Mouse (Mus musculus) MEL (cell line): Measurements from ENCODE around the gene Macrod1. TPM values are rescaled to one million over a fixed set of nuclear protein-coding genes. Genes with fewer than 3 reads are reported as not detected.

ENCODE experiments used
- DNase-seq: peaks from one replicate; pipeline ENCODE4 v3.0.0; 2011; ENCODE audit warnings: low read depth, low spot score
- H3K27ac ChIP-seq: 2 replicates; pipeline ENCODE4 v1.5.1; 2012; ENCODE audit warnings: low read depth, mild to moderate bottlenecking, control low read depth, low read length, moderate library complexity; ENCODE audit not compliant: control insufficient read depth
- H3K27me3 ChIP-seq, 2 experiments: fragments of 150-350 bp in 1 of 2; sonication (generic) in 1 of 2; 2 replicates each; pipeline ENCODE4 v1.6.1; 2012; ENCODE audit warnings: low read length in 2 of 2, mild to moderate bottlenecking in 2 of 2, improper control_type of control experiment in 1 of 2, moderate library complexity in 1 of 2; ENCODE audit not compliant: insufficient read depth in 2 of 2, control insufficient read depth in 1 of 2
- H3K36me3 ChIP-seq, 2 experiments: 2 replicates each; pipeline ENCODE4 v1.6.1; 2012 to 2014; ENCODE audit warnings: low read length in 2 of 2, improper control_type of control experiment in 1 of 2, inconsistent platforms in 1 of 2, mild to moderate bottlenecking in 1 of 2; ENCODE audit not compliant: insufficient read depth in 2 of 2, control insufficient read depth in 1 of 2
- H3K4me1 ChIP-seq, 2 experiments: fragments of 150-350 bp in 1 of 2; sonication (generic) in 1 of 2; 2 replicates each; pipeline ENCODE4 v1.6.1; 2012; ENCODE audit warnings: low read length in 2 of 2, improper control_type of control experiment in 1 of 2, mild to moderate bottlenecking in 1 of 2; ENCODE audit not compliant: insufficient read depth in 2 of 2, control insufficient read depth in 1 of 2
- H3K4me3 ChIP-seq, 2 experiments: fragments of 150-350 bp in 1 of 2; sonication (generic) in 1 of 2; 2 replicates each; pipeline ENCODE4 v1.5.1; 2012; ENCODE audit warnings: low read depth in 2 of 2, low read length in 2 of 2, mild to moderate bottlenecking in 2 of 2, moderate library complexity in 2 of 2, control low read depth in 1 of 2, improper control_type of control experiment in 1 of 2; ENCODE audit not compliant: control insufficient read depth in 1 of 2, insufficient read depth in 1 of 2
- H3K79me2 ChIP-seq: 2 replicates; pipeline ENCODE4 v1.6.1; 2012; ENCODE audit warnings: mild to moderate bottlenecking, low read length, moderate library complexity; ENCODE audit not compliant: control insufficient read depth, poor library complexity, insufficient read depth
- H3K9ac ChIP-seq: 2 replicates; pipeline ENCODE4 v1.6.1; 2012; ENCODE audit warnings: low read depth, mild to moderate bottlenecking, control low read depth, low read length, moderate library complexity; ENCODE audit not compliant: control insufficient read depth, poor library complexity, severe bottlenecking
- H3K9me3 ChIP-seq: fragments of 150-350 bp; sonication (generic); replicated peaks from 2 replicates; pipeline ENCODE4 v1.6.1; 2012; ENCODE audit warnings: mild to moderate bottlenecking, low read length, improper control_type of control experiment, moderate library complexity; ENCODE audit not compliant: insufficient read depth
- CHD2 ChIP-seq: IDR thresholded peaks from 2 replicates; pipeline ENCODE4 v1.6.1; 2011; ENCODE audit warnings: low read length, improper control_type of control experiment
- E2F4 ChIP-seq: IDR thresholded peaks from 2 replicates; pipeline ENCODE4 v1.6.1; 2011; ENCODE audit warnings: low read depth, low read length, improper control_type of control experiment, borderline replicate concordance
- ELF1 ChIP-seq: IDR thresholded peaks from 2 replicates; pipeline ENCODE4 v1.6.1; 2014; ENCODE audit warnings: low read depth, mild to moderate bottlenecking, inconsistent platforms, low read length, improper control_type of control experiment, moderate library complexity
- EP300 ChIP-seq, 2 experiments: IDR thresholded peaks; 2 replicates each; pipeline ENCODE4 v1.6.1; 2011; ENCODE audit warnings: improper control_type of control experiment in 2 of 2, low read length in 2 of 2, low read depth in 1 of 2, mild to moderate bottlenecking in 1 of 2
- GABPA ChIP-seq: IDR thresholded peaks from 2 replicates; pipeline ENCODE4 v1.6.1; 2012; ENCODE audit warnings: low read depth, mild to moderate bottlenecking, inconsistent platforms, low read length, improper control_type of control experiment, moderate library complexity
- GATA1 ChIP-seq: IDR thresholded peaks from 2 replicates; pipeline ENCODE4 v1.6.1; 2011; ENCODE audit warnings: low read depth, low read length, improper control_type of control experiment
- HCFC1 ChIP-seq: IDR thresholded peaks from 2 replicates; pipeline ENCODE4 v1.6.1; 2012; ENCODE audit warnings: low read depth, mild to moderate bottlenecking, inconsistent platforms, low read length, improper control_type of control experiment, moderate library complexity
- MAX ChIP-seq: IDR thresholded peaks from 2 replicates; pipeline ENCODE4 v1.6.1; 2011; ENCODE audit warnings: low read length, improper control_type of control experiment
- MAZ ChIP-seq: IDR thresholded peaks from 2 replicates; pipeline ENCODE4 v1.6.1; 2012; ENCODE audit warnings: low read depth, mild to moderate bottlenecking, inconsistent platforms, low read length, improper control_type of control experiment
- MEF2A ChIP-seq: IDR thresholded peaks from 2 replicates; pipeline ENCODE4 v1.6.1; 2014; ENCODE audit warnings: low read depth, mild to moderate bottlenecking, inconsistent platforms, low read length, improper control_type of control experiment; ENCODE audit not compliant: poor library complexity, insufficient replicate concordance, severe bottlenecking; ENCODE audit errors: extremely low read depth
- MXI1 ChIP-seq: IDR thresholded peaks from 2 replicates; pipeline ENCODE4 v1.6.1; 2011; ENCODE audit warnings: mild to moderate bottlenecking, low read depth, low read length, improper control_type of control experiment
- NELFE ChIP-seq: IDR thresholded peaks from 2 replicates; pipeline ENCODE4 v1.6.1; 2011; ENCODE audit warnings: low read depth, low read length, improper control_type of control experiment
- NRF1 ChIP-seq: IDR thresholded peaks from 2 replicates; pipeline ENCODE4 v1.6.1; 2014; ENCODE audit warnings: low read depth, mild to moderate bottlenecking, inconsistent platforms, low read length, improper control_type of control experiment, moderate library complexity; ENCODE audit not compliant: poor library complexity, insufficient read depth, severe bottlenecking
- POLR2A ChIP-seq, 2 experiments: IDR thresholded peaks; 2 replicates each; pipeline ENCODE4 v1.6.1; 2011 to 2012; ENCODE audit warnings: low read length in 2 of 2, mild to moderate bottlenecking in 2 of 2, control low read depth in 1 of 2, improper control_type of control experiment in 1 of 2, low read depth in 1 of 2, moderate library complexity in 1 of 2; ENCODE audit not compliant: control insufficient read depth in 1 of 2, insufficient read depth in 1 of 2, poor library complexity in 1 of 2
- POLR2AphosphoS5 ChIP-seq: IDR thresholded peaks from 2 replicates; pipeline ENCODE4 v1.6.1; 2012; ENCODE audit warnings: low read depth, borderline replicate concordance, mild to moderate bottlenecking, inconsistent platforms, low read length, moderate library complexity, mixed read lengths
- RCOR1 ChIP-seq: IDR thresholded peaks from 2 replicates; pipeline ENCODE4 v1.6.1; 2012; ENCODE audit warnings: low read depth, mild to moderate bottlenecking, inconsistent platforms, low read length, improper control_type of control experiment
- SIN3A ChIP-seq: IDR thresholded peaks from 2 replicates; pipeline ENCODE4 v1.6.1; 2012; ENCODE audit warnings: low read length, improper control_type of control experiment, inconsistent platforms
- SMC3 ChIP-seq: IDR thresholded peaks from 2 replicates; pipeline ENCODE4 v1.6.1; 2011; ENCODE audit warnings: low read depth, low read length, improper control_type of control experiment
- TAL1 ChIP-seq: IDR thresholded peaks from 2 replicates; pipeline ENCODE4 v1.6.1; 2012; ENCODE audit warnings: mild to moderate bottlenecking, inconsistent platforms, low read length, moderate library complexity, mixed read lengths
- USF2 ChIP-seq, 2 experiments: IDR thresholded peaks; 2 replicates each; pipeline ENCODE4 v1.6.1; 2011 to 2012; ENCODE audit warnings: improper control_type of control experiment in 2 of 2, low read length in 2 of 2, borderline replicate concordance in 1 of 2, inconsistent platforms in 1 of 2, low read depth in 1 of 2, mild to moderate bottlenecking in 1 of 2; ENCODE audit not compliant: insufficient read depth in 1 of 2
- ZC3H11A ChIP-seq: IDR thresholded peaks from 2 replicates; pipeline ENCODE4 v1.6.1; 2012; ENCODE audit warnings: low read depth, mild to moderate bottlenecking, inconsistent platforms, low read length, improper control_type of control experiment
- ZMIZ1 ChIP-seq: IDR thresholded peaks from 2 replicates; pipeline ENCODE4 v1.6.1; 2012; ENCODE audit warnings: low read depth, mild to moderate bottlenecking, inconsistent platforms, low read length, improper control_type of control experiment, moderate library complexity
- ZNF384 ChIP-seq: IDR thresholded peaks from 2 replicates; pipeline ENCODE4 v1.6.1; 2012; ENCODE audit warnings: low read depth, mild to moderate bottlenecking, inconsistent platforms, low read length, improper control_type of control experiment
- polyA plus RNA-seq, 2 experiments: library from polyadenylated mRNA; stranded (reverse) in 1 of 2; unstranded in 1 of 2; fragments of >175 nt in 1 of 2; fragments of >200 nt in 1 of 2; gene quantifications; 2 replicates each; pipeline versions ENCODE4 v1.2.1 to v1.2.4; 2012; ENCODE audit warnings: low replicate concordance in 2 of 2, low read depth in 1 of 2; ENCODE audit not compliant: insufficient read length in 2 of 2, insufficient read depth in 1 of 2, missing spikeins in 1 of 2
- total RNA-seq: library from RNA; depleted of rRNA; stranded (reverse); fragments of 300-350 nt; gene quantifications from 2 replicates; pipeline ENCODE4 v1.2.3, GENCODE M21; 2012

Macrod1 gene
- total and polyA plus RNA-seq, 3 experiments = 4.5 to 15.7 TPM; not detected in 1

DNA sequence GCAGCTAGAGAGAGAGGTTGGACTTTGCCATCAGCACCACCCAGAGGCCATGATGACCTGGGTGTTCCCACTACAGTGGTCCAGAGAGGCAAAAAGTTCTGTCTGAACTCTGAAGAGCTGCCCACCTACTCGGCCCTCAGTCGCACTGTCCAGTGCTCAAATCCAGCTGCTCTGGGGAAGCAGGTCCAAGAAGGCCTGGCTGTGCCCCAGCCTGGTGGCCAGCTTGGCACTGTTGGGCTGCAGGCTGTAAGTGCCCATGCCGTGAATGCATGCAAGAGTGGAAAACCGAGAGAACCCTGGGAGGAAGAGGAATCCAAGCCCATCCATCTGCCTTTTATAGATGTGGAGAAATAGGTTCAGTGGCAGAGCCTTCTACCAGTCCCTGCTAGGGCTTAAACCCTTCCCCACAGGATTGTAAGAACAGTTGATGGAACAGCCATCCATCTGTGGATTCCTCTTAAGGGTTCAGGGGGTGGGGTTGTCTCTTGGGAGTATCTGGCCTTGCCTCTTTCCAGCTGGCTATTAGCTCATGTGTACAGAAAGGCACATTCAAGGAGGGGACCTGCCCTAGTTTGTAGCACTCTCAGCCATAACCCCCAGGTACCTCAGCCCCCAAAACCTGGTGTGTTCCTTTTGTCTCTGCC, 46.9 kb downstream of the Macrod1 start:
- peaks cover 0 to 3% of the 10 kb centered on the region in 2 experiments; a peak in 2 of 4 replicates for H3K4me1 ChIP-seq
- H3K27ac ChIP-seq = no peak overlapping the region
- no peak overlapping the region for H3K9ac ChIP-seq
- TF ChIP-seq RCOR1 (no peak), NRF1 (no peak), SMC3 (no peak), MAZ (no peak), TAL1 (no peak)
- no peaks in the 10 kb centered on the region for H3K36me3 ChIP-seq
- no peaks in the 10 kb centered on the region for H3K9me3 ChIP-seq
- H3K4me3 ChIP-seq = no peak overlapping the region
- no peaks in the 10 kb centered on the region for H3K27me3 ChIP-seq
- H3K79me2 ChIP-seq = no peaks in the 10 kb centered on the region
- no peak for DNase-seq

- Histone ChIP-seq H3K4me1 (peaks cover 0 to 3% of the 10 kb centered on the region in 2 experiments; a peak in 2 of 4 replicates), H3K27ac (no peak overlapping the region), H3K79me2 (no peaks in the 10 kb centered on the region), H3K27me3 (no peaks in the 10 kb centered on the region), H3K9ac (no peak overlapping the region), H3K4me3 (no peak overlapping the region), H3K9me3 (no peaks in the 10 kb centered on the region), H3K36me3 (no peaks in the 10 kb centered on the region)
- no peak for DNase-seq
- no peak for TF ChIP-seq MAZ
- TF ChIP-seq GATA1 = no peak
- TF ChIP-seq ZMIZ1 = no peak
- no peak for TF ChIP-seq HCFC1
- TF ChIP-seq MAX = no peak
- TF ChIP-seq TAL1 = no peak
- no peak for TF ChIP-seq POLR2A (IDR thresholded peaks at IDR 0.05; ENCODE audit: control insufficient read depth in 1 of 2, insufficient read depth in 1 of 2, low read depth in 1 of 2, low read length in 2 of 2, poor library complexity in 1 of 2)
- TF ChIP-seq RCOR1 = no peak
- TF ChIP-seq USF2 (IDR thresholded peaks at IDR 0.05; ENCODE audit: borderline replicate concordance in 1 of 2, insufficient read depth in 1 of 2, low read depth in 1 of 2, low read length in 2 of 2) = no peak
Observed at GRCm38 (mm10) chr19:7103993-7104401, 47.4 kb downstream of the Macrod1 start.

DNA sequence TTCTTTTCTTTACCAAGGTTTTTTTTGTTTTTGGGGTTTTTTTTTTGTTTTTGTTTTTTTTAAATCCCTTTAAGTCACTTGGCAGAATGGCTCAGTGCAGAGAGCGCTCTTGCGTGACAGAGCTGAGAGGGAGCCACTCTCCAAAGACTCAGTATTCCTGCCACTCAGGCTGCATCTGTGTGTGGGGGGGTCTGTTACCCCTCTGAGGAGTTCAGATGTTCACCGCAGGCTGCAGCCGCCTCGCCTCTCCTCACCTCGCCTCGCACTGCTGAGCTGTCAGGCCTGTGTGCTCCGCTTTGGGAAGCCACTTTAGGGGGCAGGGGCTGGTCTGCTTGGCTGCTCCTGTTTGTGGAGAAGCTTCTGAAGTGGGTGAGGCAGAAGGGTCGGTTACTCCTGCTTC, 48.9 kb downstream of the Macrod1 start, which contains the start of gene Flrt1:
Flrt1 (minus strand) TSS at position 186 of the 400 bp plus-strand sequence.
- no peak within 1 kb of the TSS for H3K9ac ChIP-seq
- no peaks in the 10 kb centered on the region for H3K9me3 ChIP-seq
- no peak within 1 kb of the TSS for H3K27ac ChIP-seq
- TF ChIP-seq MXI1 (no peak), MAZ (no peak), RCOR1 (no peak), GABPA (no peak), SIN3A (no peak), ZNF384 (no peak), POLR2A (IDR thresholded peaks at IDR 0.05; ENCODE audit: control insufficient read depth in 1 of 2, insufficient read depth in 1 of 2, low read depth in 1 of 2, low read length in 2 of 2, poor library complexity in 1 of 2) (no peak), SMC3 (no peak), CHD2 (no peak), ZC3H11A (no peak), NELFE (no peak), MEF2A (no peak), EP300 (IDR thresholded peaks at IDR 0.05; ENCODE audit: low read depth in 1 of 2, low read length in 2 of 2) (no peak), POLR2AphosphoS5 (no peak), E2F4 (no peak), ELF1 (no peak)
- H3K27me3 ChIP-seq = no peaks in the 10 kb centered on the region
- peaks cover 0 to 3% of the 10 kb centered on the region in 2 experiments; a peak in 2 of 4 replicates for H3K4me1 ChIP-seq
- no peak for DNase-seq
- H3K36me3 ChIP-seq = no peaks in the 10 kb centered on the region
- no peaks in the 10 kb centered on the region for H3K79me2 ChIP-seq
- no peak within 1 kb of the TSS for H3K4me3 ChIP-seq
